Mouse (Mus musculus) granulocyte monocyte progenitor cell, adult 5-6 weeks (primary cell): ENCODE measurements around the gene Polrmt. TPM values are rescaled to one million over a fixed set of nuclear protein-coding genes. Genes with fewer than 3 reads are reported as not detected.
A peak's percentile ranks its signal among the peaks of the same experiment; 100 is the strongest.

Experiments used
- ATAC-seq: replicated peaks from 2 replicates; pipeline ENCODE4 v1.8.0; 2016; ENCODE audit warnings: mild to moderate bottlenecking, moderate TSS enrichment, inconsistent platforms; ENCODE audit not compliant: poor library complexity, severe bottlenecking
- total RNA-seq, 2 experiments: library from RNA; stranded (forward) in 1 of 2; stranded (reverse) in 1 of 2; fragments of 200-712, 200-1000 nt in 1 of 2; fragments of >200 nt in 1 of 2; fragmentation: Nextera tagmentation in 1 of 2; gene quantifications; 2 replicates each; pipeline ENCODE4 v1.2.3; 2014 to 2017

Gene Polrmt
- total RNA-seq, 2 experiments from 2014 or later: 12.7 to 56.2 TPM

DNA sequence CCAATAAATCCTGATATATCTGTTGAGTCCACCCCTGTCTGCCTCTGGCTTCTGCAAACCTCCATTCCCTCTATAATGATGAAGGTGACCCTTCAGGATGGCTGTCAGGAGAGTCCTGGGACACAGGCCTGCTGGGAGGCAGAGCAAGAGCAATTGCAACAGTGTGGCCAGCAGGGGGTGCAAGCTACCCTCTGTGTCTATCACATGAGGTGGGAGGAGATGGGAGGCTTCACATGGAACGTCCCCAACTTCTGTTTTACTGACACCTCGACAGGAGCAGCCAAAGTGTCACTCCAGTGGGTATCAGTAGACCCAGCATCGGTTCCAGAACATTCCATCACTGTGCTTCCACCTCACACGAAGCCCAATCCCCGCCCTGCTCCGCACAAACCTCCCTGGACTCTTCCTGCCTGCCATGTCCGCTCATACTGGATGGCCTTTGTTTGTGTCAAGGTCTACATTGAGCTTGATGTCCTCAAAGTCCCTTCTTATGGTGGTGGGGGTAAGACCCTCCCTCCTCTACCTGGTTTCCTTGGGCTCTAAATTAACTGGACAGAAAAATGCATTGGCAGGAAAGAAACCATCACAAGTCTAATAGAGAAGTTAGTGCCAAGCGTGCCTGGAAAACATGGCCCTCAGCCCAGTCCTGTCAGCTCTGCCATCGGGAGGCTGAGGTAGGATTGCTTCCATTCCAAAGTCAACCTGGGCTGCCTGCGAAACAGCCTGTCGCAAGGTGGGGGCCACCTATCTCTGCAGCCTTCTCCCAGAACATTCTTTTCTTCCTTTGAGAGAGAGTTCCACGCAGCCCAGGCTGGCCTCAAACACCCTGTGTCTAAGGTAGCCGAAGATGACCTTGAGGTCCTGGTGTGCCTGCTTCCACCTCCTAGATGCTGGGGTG is 50.9 kb downstream of the Polrmt start:
- ATAC-seq: peak; percentile 89

- ATAC-seq: no peak
These were observed 52.1 kb downstream of the Polrmt start for GRCm38 (mm10) chr10:79694379-79694655.

GRCm38 (mm10) chr10:79693580-79694378 is 52.6 kb downstream of the Polrmt start:
- no peak for ATAC-seq

- ATAC-seq: no peak
These were observed 54.3 kb downstream of the Polrmt start for GRCm38 (mm10) chr10:79691986-79692548.

GRCm38 (mm10) chr10:79689178-79689577 is 57.2 kb downstream of the Polrmt start:
- ATAC-seq: no peak

- no peak for ATAC-seq
These were observed 57.7 kb downstream of the Polrmt start, which contains the start of gene Gzmm for GRCm38 (mm10) chr10:79688720-79689119. Gene Gzmm, plus strand, starts transcription at chr10:79689020.

- no peak for ATAC-seq
These were observed 58.9 kb downstream of the Polrmt start for GRCm38 (mm10) chr10:79687513-79687912.

- no peak for ATAC-seq
These were observed 59.7 kb downstream of the Polrmt start for GRCm38 (mm10) chr10:79686691-79687090.

GRCm38 (mm10) chr10:79686219-79686618 is 60.2 kb downstream of the Polrmt start:
- no peak for ATAC-seq

Other genes with a start within 250 kb of the Polrmt start
Only the 30 nearest of the 33 such genes appear.
- 13.9 and 14.8 TPM in 2 replicates for gene Plpp2, start 212.8 kb downstream of the Polrmt start, total RNA-seq (2014; fragmentation: Nextera tagmentation)
- 5.3 and 7.9 TPM in 2 replicates for gene Plpp2, start 212.8 kb downstream of the Polrmt start, total RNA-seq (2017)
- gene Mier2, start 191.4 kb downstream of the Polrmt start, total RNA-seq (2014; fragmentation: Nextera tagmentation): 24.4 and 24.8 TPM in 2 replicates
- 10.8 and 16.8 TPM in 2 replicates for gene Mier2, start 191.4 kb downstream of the Polrmt start, total RNA-seq (2017)
- not detected in 2 replicates for gene Theg, start 159.2 kb downstream of the Polrmt start, total RNA-seq (2014; fragmentation: Nextera tagmentation)
- gene Theg, start 159.2 kb downstream of the Polrmt start, total RNA-seq (2017): not detected in 2 replicates
- not detected in 2 replicates for gene C2cd4c, start 132.6 kb downstream of the Polrmt start, total RNA-seq (2014; fragmentation: Nextera tagmentation)
- not detected in 2 replicates for gene C2cd4c, start 132.6 kb downstream of the Polrmt start, total RNA-seq (2017)
- not detected in 2 replicates for gene Shc2, start 108.7 kb downstream of the Polrmt start, total RNA-seq (2014; fragmentation: Nextera tagmentation)
- not detected in 2 replicates for gene Shc2, start 108.7 kb downstream of the Polrmt start, total RNA-seq (2017)
- not detected in 2 replicates for gene Odf3l2, start 100.8 kb downstream of the Polrmt start, total RNA-seq (2014; fragmentation: Nextera tagmentation)
- not detected in 2 replicates for gene Odf3l2, start 100.8 kb downstream of the Polrmt start, total RNA-seq (2017)
- not detected in 2 replicates for gene Madcam1, start 82.0 kb downstream of the Polrmt start, total RNA-seq (2014; fragmentation: Nextera tagmentation)
- not detected in 2 replicates for gene Madcam1, start 82.0 kb downstream of the Polrmt start, total RNA-seq (2017)
- 7.4 and 9.7 TPM in 2 replicates for gene Tpgs1, start 77.2 kb downstream of the Polrmt start, total RNA-seq (2014; fragmentation: Nextera tagmentation)
- gene Tpgs1, start 77.2 kb downstream of the Polrmt start, total RNA-seq (2017): 8.1 and 14.6 TPM in 2 replicates
- gene Cdc34, start 64.4 kb downstream of the Polrmt start, total RNA-seq (2014; fragmentation: Nextera tagmentation): 110 and 115 TPM in 2 replicates
- 98.7 and 142 TPM in 2 replicates for gene Cdc34, start 64.4 kb downstream of the Polrmt start, total RNA-seq (2017)
- 2.2 TPM in 1 of 2 replicates, not detected in the other for gene Gzmm, start 57.6 kb downstream of the Polrmt start, total RNA-seq (2014; fragmentation: Nextera tagmentation)
- gene Gzmm, start 57.6 kb downstream of the Polrmt start, total RNA-seq (2017): 0.34 TPM in 1 of 2 replicates, not detected in the other
- 253 and 319 TPM in 2 replicates for gene Bsg, start 42.1 kb downstream of the Polrmt start, total RNA-seq (2014; fragmentation: Nextera tagmentation)
- gene Bsg, start 42.1 kb downstream of the Polrmt start, total RNA-seq (2017): 278 and 345 TPM in 2 replicates
- gene Hcn2, start 29.9 kb downstream of the Polrmt start, total RNA-seq (2014; fragmentation: Nextera tagmentation): 0.28 TPM in 1 of 2 replicates, not detected in the other
- gene Hcn2, start 29.9 kb downstream of the Polrmt start, total RNA-seq (2017): 0.39 TPM in 1 of 2 replicates, not detected in the other
- not detected in 2 replicates for gene Fgf22, start 8.5 kb upstream of the Polrmt start, total RNA-seq (2014; fragmentation: Nextera tagmentation)
- gene Fgf22, start 8.5 kb upstream of the Polrmt start, total RNA-seq (2017): not detected in 2 replicates
- 32.1 and 64.5 TPM in 2 replicates for gene Rnf126, start 20.4 kb upstream of the Polrmt start, total RNA-seq (2014; fragmentation: Nextera tagmentation)
- gene Rnf126, start 20.4 kb upstream of the Polrmt start, total RNA-seq (2017): 17.3 and 28.2 TPM in 2 replicates
- 4.6 TPM in 1 of 2 replicates, not detected in the other for gene Fstl3, start 30.7 kb upstream of the Polrmt start, total RNA-seq (2014; fragmentation: Nextera tagmentation)
- 0.62 and 1.4 TPM in 2 replicates for gene Fstl3, start 30.7 kb upstream of the Polrmt start, total RNA-seq (2017)
- 172 and 215 TPM in 2 replicates for gene Prss57, start 44.4 kb upstream of the Polrmt start, total RNA-seq (2014; fragmentation: Nextera tagmentation)
- gene Prss57, start 44.4 kb upstream of the Polrmt start, total RNA-seq (2017): 77.4 and 86.7 TPM in 2 replicates
- 80.1 and 110 TPM in 2 replicates for gene Palm, start 47.0 kb upstream of the Polrmt start, total RNA-seq (2014; fragmentation: Nextera tagmentation)
- 35.6 and 48.6 TPM in 2 replicates for gene Palm, start 47.0 kb upstream of the Polrmt start, total RNA-seq (2017)
- gene Misp, start 74.4 kb upstream of the Polrmt start, total RNA-seq (2014; fragmentation: Nextera tagmentation): 0.34 TPM in 1 of 2 replicates, not detected in the other
- 0.82 TPM in 1 of 2 replicates, not detected in the other for gene Misp, start 74.4 kb upstream of the Polrmt start, total RNA-seq (2017)
- gene Ptbp1, start 107.8 kb upstream of the Polrmt start, total RNA-seq (2014; fragmentation: Nextera tagmentation): 497 and 526 TPM in 2 replicates
- 211 and 216 TPM in 2 replicates for gene Ptbp1, start 107.8 kb upstream of the Polrmt start, total RNA-seq (2017)
- 2,258 and 3,780 TPM in 2 replicates for gene Prtn3, start 127.9 kb upstream of the Polrmt start, total RNA-seq (2014; fragmentation: Nextera tagmentation)
- gene Prtn3, start 127.9 kb upstream of the Polrmt start, total RNA-seq (2017): 1,097 and 1,536 TPM in 2 replicates
- gene Plppr3, start 128.1 kb upstream of the Polrmt start, total RNA-seq (2014; fragmentation: Nextera tagmentation): 72.1 and 111 TPM in 2 replicates
- 91.6 and 112 TPM in 2 replicates for gene Plppr3, start 128.1 kb upstream of the Polrmt start, total RNA-seq (2017)
- 5,751 and 6,009 TPM in 2 replicates for gene Elane, start 139.7 kb upstream of the Polrmt start, total RNA-seq (2014; fragmentation: Nextera tagmentation)
- gene Elane, start 139.7 kb upstream of the Polrmt start, total RNA-seq (2017): 2,814 and 3,772 TPM in 2 replicates
- 1.6 and 4.5 TPM in 2 replicates for gene Cfd, start 144.3 kb upstream of the Polrmt start, total RNA-seq (2014; fragmentation: Nextera tagmentation)
- gene Cfd, start 144.3 kb upstream of the Polrmt start, total RNA-seq (2017): not detected in 2 replicates
- gene Med16, start 162.3 kb upstream of the Polrmt start, total RNA-seq (2014; fragmentation: Nextera tagmentation): 14.1 and 20.3 TPM in 2 replicates
- gene Med16, start 162.3 kb upstream of the Polrmt start, total RNA-seq (2017): 17.0 and 18.7 TPM in 2 replicates
- not detected in 2 replicates for gene Gm26602, start 164.3 kb upstream of the Polrmt start, total RNA-seq (2014; fragmentation: Nextera tagmentation)
- 0.98 TPM in 1 of 2 replicates, not detected in the other for gene Gm26602, start 164.3 kb upstream of the Polrmt start, total RNA-seq (2017)
- not detected in 2 replicates for gene Kiss1r, start 170.4 kb upstream of the Polrmt start, total RNA-seq (2014; fragmentation: Nextera tagmentation)
- 0.26 TPM in 1 of 2 replicates, not detected in the other for gene Kiss1r, start 170.4 kb upstream of the Polrmt start, total RNA-seq (2017)
- gene R3hdm4, start 174.6 kb upstream of the Polrmt start, total RNA-seq (2014; fragmentation: Nextera tagmentation): 62.9 and 64.6 TPM in 2 replicates
- 39.1 and 40.4 TPM in 2 replicates for gene R3hdm4, start 174.6 kb upstream of the Polrmt start, total RNA-seq (2017)
- gene Arid3a, start 180.5 kb upstream of the Polrmt start, total RNA-seq (2014; fragmentation: Nextera tagmentation): 21.2 and 22.5 TPM in 2 replicates
- 32.4 and 36.7 TPM in 2 replicates for gene Arid3a, start 180.5 kb upstream of the Polrmt start, total RNA-seq (2017)
- 48.4 and 49.8 TPM in 2 replicates for gene Wdr18, start 213.6 kb upstream of the Polrmt start, total RNA-seq (2014; fragmentation: Nextera tagmentation)
- 24.6 and 28.2 TPM in 2 replicates for gene Wdr18, start 213.6 kb upstream of the Polrmt start, total RNA-seq (2017)
- not detected in 2 replicates for gene Grin3b, start 224.1 kb upstream of the Polrmt start, total RNA-seq (2014; fragmentation: Nextera tagmentation)
- not detected in 2 replicates for gene Grin3b, start 224.1 kb upstream of the Polrmt start, total RNA-seq (2017)